Mouse (Mus musculus): Measurements from ENCODE around the gene Rchy1. TPM values are rescaled to one million over a fixed set of nuclear protein-coding genes. Genes with fewer than 3 reads are reported as not detected.

The Rchy1 gene
- polyA plus RNA-seq (2012; rRNA removed) = 14.8 and 16.9 TPM in 2 replicates

DNA sequence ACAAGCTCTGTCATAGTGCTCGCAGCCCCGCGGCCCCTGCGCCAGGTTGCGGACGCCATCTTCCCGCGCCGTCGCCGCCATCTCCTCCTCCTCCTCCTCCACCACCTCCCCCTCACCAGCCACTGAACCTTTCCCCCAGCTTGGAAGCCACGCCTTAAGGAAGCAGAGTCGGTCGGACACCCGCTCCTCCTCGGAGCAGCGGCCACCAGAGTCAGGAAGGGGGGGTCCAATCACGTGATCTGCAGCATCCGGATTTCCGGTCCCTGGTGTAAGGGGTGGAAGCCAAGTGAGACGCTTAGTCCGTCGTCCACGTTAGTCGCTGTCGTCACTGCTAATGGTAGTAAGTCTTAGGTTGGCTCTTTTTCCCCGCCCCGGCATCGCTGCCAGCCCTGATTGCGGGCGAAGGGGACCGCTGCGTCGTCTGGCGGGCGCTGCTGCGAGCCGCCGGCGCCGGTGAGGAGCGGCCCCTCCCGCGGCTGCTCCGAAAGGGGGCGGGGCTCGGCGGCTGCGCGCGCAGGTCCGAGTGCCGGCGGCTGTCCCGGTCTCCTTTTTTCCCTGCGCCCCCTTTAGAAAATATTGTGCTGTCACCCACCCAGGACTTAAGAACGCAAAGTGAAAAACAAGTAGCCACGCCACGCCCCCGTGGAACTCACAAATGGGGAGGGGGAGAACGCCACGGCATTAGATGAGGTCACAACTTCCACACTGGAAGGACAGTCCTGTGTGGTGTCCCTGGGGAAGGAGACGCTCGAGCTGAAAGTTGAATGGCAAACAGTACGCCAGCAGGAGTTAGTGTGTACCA lies at the start of gene Rchy1:
Rchy1 (minus strand) TSS at position 430 of the 802 bp plus-strand sequence.

DNA sequence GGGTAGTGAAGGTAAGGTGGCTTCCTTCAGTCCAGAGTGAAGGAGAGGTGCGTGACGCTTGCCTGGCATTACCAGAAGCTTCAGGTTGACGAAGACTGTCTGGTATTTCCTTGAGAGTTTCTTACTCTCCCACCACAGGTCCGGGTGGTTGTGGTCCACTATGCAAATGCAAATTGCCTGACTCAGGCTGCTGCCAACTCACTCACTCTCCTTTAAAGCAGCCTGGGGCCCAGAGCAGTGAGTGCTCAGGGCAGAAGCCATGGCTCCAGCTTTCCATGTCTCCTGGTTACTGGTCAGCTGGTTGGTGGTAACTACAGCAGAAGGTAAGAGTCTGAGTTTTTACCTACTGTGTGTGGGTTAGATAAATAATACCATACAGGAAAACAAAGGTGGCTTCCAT lies 24.4 kb upstream of the Rchy1 start, which contains the start of gene Odaph:
Odaph (plus strand) TSS at position 240 of the 400 bp plus-strand sequence.

Other genes with a start within 250 kb of the Rchy1 start
- not detected in 2 replicates for gene Odaph, start 24.4 kb upstream of the Rchy1 start, polyA plus RNA-seq (2012; rRNA removed)
- gene Cdkl2, start 80.8 kb upstream of the Rchy1 start, polyA plus RNA-seq (2012; rRNA removed) = 0.65 and 1.9 TPM in 2 replicates
- 10.0 and 11.0 TPM in 2 replicates for gene G3bp2, start 120.7 kb upstream of the Rchy1 start, polyA plus RNA-seq (2012; rRNA removed)
- gene Uso1, start 174.9 kb upstream of the Rchy1 start, polyA plus RNA-seq (2012; rRNA removed) = 24.8 and 32.0 TPM in 2 replicates